Mouse (Mus musculus) thymus, postnatal 14 days (tissue): ENCODE results near the gene Rbm34.
"Not testable (repeated sequence)": the region's sequence is repeated elsewhere in the genome, so short reads cannot be mapped to it uniquely, and the experiment has no call there.

Source experiments
- DNase-seq: peaks from one replicate; pipeline ENCODE4 v3.0.0; 2021

Rbm34 gene

GRCm38 (mm10) chr8:126917179-126917905 is 53.5 kb downstream of the Rbm34 start:
- DNase-seq, result no peak

GRCm38 (mm10) chr8:126916611-126917010 is 54.3 kb downstream of the Rbm34 start:
- DNase-seq, result no peak

GRCm38 (mm10) chr8:126914609-126915375 is 56.1 kb downstream of the Rbm34 start:
- DNase-seq, result no peak

- not testable (repeated sequence) for DNase-seq
Measured at GRCm38 (mm10) chr8:126914107-126914490, 56.8 kb downstream of the Rbm34 start.

GRCm38 (mm10) chr8:126913241-126914106 is 57.4 kb downstream of the Rbm34 start:
- no peak for DNase-seq

- no peak for DNase-seq
Measured at GRCm38 (mm10) chr8:126909371-126909802, 61.5 kb downstream of the Rbm34 start.

GRCm38 (mm10) chr8:126908805-126909204 is 62.1 kb downstream of the Rbm34 start:
- DNase-seq, result no peak

GRCm38 (mm10) chr8:126907968-126908367 is 62.9 kb downstream of the Rbm34 start:
- no peak for DNase-seq

- DNase-seq, result no peak
Measured at GRCm38 (mm10) chr8:126907374-126907773, 63.5 kb downstream of the Rbm34 start.

- DNase-seq, result peak; percentile 49
Measured at GRCm38 (mm10) chr8:126905387-126905786, 65.5 kb downstream of the Rbm34 start.

GRCm38 (mm10) chr8:126903927-126904326 is 66.9 kb downstream of the Rbm34 start:
- no peak for DNase-seq

- DNase-seq, result no peak
Measured at GRCm38 (mm10) chr8:126903224-126903895, 67.5 kb downstream of the Rbm34 start.

- no peak for DNase-seq
Measured at GRCm38 (mm10) chr8:126901612-126902011, 69.3 kb downstream of the Rbm34 start.

GRCm38 (mm10) chr8:126901049-126901448 is 69.8 kb downstream of the Rbm34 start:
- no peak for DNase-seq
